Mouse (Mus musculus): ENCODE data around the gene Rgs14.

- TF ChIP-seq POLR2A (IDR thresholded peaks at IDR 0.05; ENCODE audit: insufficient read depth, low read depth, low read length) (no peak), EP300 (IDR thresholded peaks at IDR 0.05; ENCODE audit: insufficient read depth, low read depth, low read length) (peak; percentile 56; the same call in 1 of the 2 replicates)
Measured at GRCm38 (mm10) chr13:55418004-55418403, 48.5 kb downstream of the Rgs14 start.

Data from heart, adult 2 months (tissue).